24 mouse cellular contexts compared by ENCODE assay signal in genomic region chr1:153491822-153492221, GRCm38 (mm10). TPM values are rescaled to one million over a fixed set of nuclear protein-coding genes. Genes with fewer than 3 reads are reported as not detected.
DNase-seq lines count a peak whose midpoint lies in the region; ATAC-seq and TF ChIP-seq lines count a peak whose summit lies in the region.
"Had no signal": no experiment of that assay in that cellular context is flagged by ENCODE, and none has a peak within 500 bp of the region (broad histone marks: within the 10 kb centered on the region; RNA-seq: fewer than 3 reads in every experiment).

No protein-coding gene starts in this region.

- peak; percentile 56 for DNase-seq in lung, postnatal 25 days (ENCODE audit: low spot score)
- no peak for DNase-seq in lung, adult 2 months
- DNase-seq in B cell, adult 2 months: peak; percentile 46 to 58
- no peak for DNase-seq in thymus, postnatal 0 days (ENCODE audit: low spot score)
- DNase-seq in adrenal gland, postnatal 10 days: no peak
- DNase-seq in urinary bladder, postnatal 4 days (ENCODE audit: low spot score in 2 of 2): no peak
- DNase-seq: cerebellum, adult 11 months; cerebellum, postnatal 25 days; heart, postnatal 36 days; layer of hippocampus, postnatal 36 days; lung, postnatal 10 days; right cerebral cortex, postnatal 14 days; thymus, postnatal 36 days had no signal

- no peaks in the 10 kb centered on the region for H3K27me3 ChIP-seq in ES-Bruce4 (ENCODE audit: control insufficient read depth, insufficient read depth, low read length, poor library complexity, severe bottlenecking)
- H3K27me3 ChIP-seq: embryonic facial prominence, embryonic 15.5 days; heart, embryonic 13.5 days; hindbrain, embryonic 15.5 days; kidney, embryonic 15.5 days; limb, embryonic 13.5 days; midbrain, embryonic 12.5 days had no signal

- no peak for TF ChIP-seq CTCF in lung, adult 2 months (IDR thresholded peaks at IDR 0.05; ENCODE audit: insufficient read depth, low read length)
- no peak for TF ChIP-seq CTCF in ES-Bruce4 (IDR thresholded peaks at IDR 0.05; ENCODE audit: low read depth, low read length)

- WGBS in lung, adult 2 months: 84% methylated on average over 1 of the region's 1 CpGs

- H3K9ac ChIP-seq in ES-Bruce4 (ENCODE audit: low read depth, poor library complexity, severe bottlenecking): no peak overlapping the region
- H3K9ac ChIP-seq: embryonic facial prominence, embryonic 15.5 days; heart, embryonic 13.5 days; hindbrain, embryonic 15.5 days; kidney, embryonic 15.5 days; limb, embryonic 13.5 days; liver, embryonic 14.5 days; midbrain, embryonic 12.5 days had no signal

- peak overlapping the region; percentile 98 for H3K27ac ChIP-seq in ES-Bruce4 (ENCODE audit: insufficient read depth, low read length)
- H3K27ac ChIP-seq: embryonic facial prominence, embryonic 15.5 days; heart, embryonic 13.5 days; hindbrain, embryonic 15.5 days; kidney, embryonic 15.5 days; limb, embryonic 13.5 days; liver, embryonic 14.5 days; midbrain, embryonic 12.5 days had no signal

- no peaks in the 10 kb centered on the region for H3K4me1 ChIP-seq in lung, adult 2 months (ENCODE audit: control insufficient read depth, insufficient read depth, low read length)
- peaks cover 6% of the 10 kb centered on the region for H3K4me1 ChIP-seq in ES-Bruce4 (ENCODE audit: control insufficient read depth, insufficient read depth, low read length)
- H3K4me1 ChIP-seq: embryonic facial prominence, embryonic 15.5 days; limb, embryonic 13.5 days; midbrain, embryonic 12.5 days had no signal

- TF ChIP-seq POLR2A in lung, adult 2 months (IDR thresholded peaks at IDR 0.05; ENCODE audit: borderline replicate concordance, extremely low read depth, low read depth, low read length): no peak
- TF ChIP-seq POLR2A in ES-Bruce4 (IDR thresholded peaks at IDR 0.05; ENCODE audit: insufficient read depth, low read length): no peak

- H3K36me3 ChIP-seq in ES-Bruce4 (ENCODE audit: control insufficient read depth, insufficient read depth, low read length, poor library complexity, severe bottlenecking): no peaks in the 10 kb centered on the region
- H3K36me3 ChIP-seq: embryonic facial prominence, embryonic 15.5 days; heart, embryonic 13.5 days; hindbrain, embryonic 15.5 days; kidney, embryonic 15.5 days; limb, embryonic 13.5 days; midbrain, embryonic 12.5 days had no signal

- H3K4me3 ChIP-seq in lung, adult 2 months (replicated peaks; ENCODE audit: extremely low read depth, low read depth, low read length): no peak overlapping the region
- no peak overlapping the region for H3K4me3 ChIP-seq in ES-Bruce4 (ENCODE audit: low read depth, low read length)
- H3K4me3 ChIP-seq: embryonic facial prominence, embryonic 15.5 days; heart, embryonic 13.5 days; hindbrain, embryonic 15.5 days; kidney, embryonic 15.5 days; limb, embryonic 13.5 days; midbrain, embryonic 12.5 days had no signal

- no peaks in the 10 kb centered on the region for H3K9me3 ChIP-seq in ES-Bruce4 (replicated peaks; ENCODE audit: control insufficient read depth, insufficient read depth, low read length, poor library complexity, severe bottlenecking)
- H3K9me3 ChIP-seq: embryonic facial prominence, embryonic 15.5 days; heart, embryonic 13.5 days; hindbrain, embryonic 15.5 days; kidney, embryonic 15.5 days; limb, embryonic 13.5 days; midbrain, embryonic 12.5 days had no signal

- peak; percentile 21; the same call in 1 of the 2 replicates for ATAC-seq in granulocyte monocyte progenitor cell, adult 5-6 weeks (replicated peaks; ENCODE audit: poor library complexity, severe bottlenecking)
- ATAC-seq: forebrain, embryonic 16.5 days; intestine, postnatal 0 days had no signal

- TF ChIP-seq EP300 in ES-Bruce4 (IDR thresholded peaks at IDR 0.05; ENCODE audit: insufficient read depth, low read depth, low read length): no peak

RNA-seq across cellular contexts. Expression of gene Dhx9, which starts 4.4 kb away (rescaled TPM):
- 8.0 and 16.1 TPM in 2 replicates for polyA plus RNA-seq in lung, adult 2 months (2012; rRNA removed)
- 257 and 282 TPM in 2 replicates for polyA plus RNA-seq in ES-Bruce4 (2011; ENCODE audit: insufficient read depth, insufficient read length, low read depth, missing spikeins)
- 176 and 196 TPM in 2 replicates for total RNA-seq in granulocyte monocyte progenitor cell, adult 5-6 weeks (2014; fragmentation: Nextera tagmentation)
- 132 and 142 TPM in 2 replicates for total RNA-seq in granulocyte monocyte progenitor cell, adult 5-6 weeks (2017)
- polyA plus RNA-seq in thymus, postnatal 0 days (2015; fragmentation: Nextera tagmentation; extraction: Ambion mirVana): 33.4 and 41.3 TPM in 2 replicates
- total RNA-seq in adrenal gland, postnatal 10 days (2021): 100 to 1,000 TPM; 107 to 121 TPM

RNA-seq across cellular contexts. Expression of gene Npl, which starts 58.0 kb away (rescaled TPM):
- 1.0 and 1.1 TPM in 2 replicates for polyA plus RNA-seq in lung, adult 2 months (2012; rRNA removed)
- 9.2 and 10.0 TPM in 2 replicates for polyA plus RNA-seq in ES-Bruce4 (2011; ENCODE audit: insufficient read depth, insufficient read length, low read depth, missing spikeins)
- 20.9 and 29.3 TPM in 2 replicates for total RNA-seq in granulocyte monocyte progenitor cell, adult 5-6 weeks (2014; fragmentation: Nextera tagmentation)
- total RNA-seq in granulocyte monocyte progenitor cell, adult 5-6 weeks (2017): 13.4 and 19.9 TPM in 2 replicates
- 22.0 and 23.9 TPM in 2 replicates for polyA plus RNA-seq in thymus, postnatal 0 days (2015; fragmentation: Nextera tagmentation; extraction: Ambion mirVana)
- total RNA-seq in adrenal gland, postnatal 10 days (2021): 1 to 10 TPM; 4.0 to 4.2 TPM

Comparison
In these comparisons a context has a peak if more than half of its experiments do, and no peak if none do; other contexts are left out.
1. DNase-seq: peak in lung, postnatal 25 days (single experiment) and B cell, adult 2 months (2 of 2); none in lung, adult 2 months (single experiment), thymus, postnatal 0 days (single experiment), adrenal gland, postnatal 10 days (single experiment) and urinary bladder, postnatal 4 days (0 of 2).